Mouse (Mus musculus): Measurements from ENCODE around the gene Iqsec1.

The Iqsec1 gene

GRCm38 (mm10) chr6:90727826-90728225 is 260.7 kb downstream of the Iqsec1 start:
- DNase-seq (ENCODE audit: low spot score in 2 of 2): no peak

DNA sequence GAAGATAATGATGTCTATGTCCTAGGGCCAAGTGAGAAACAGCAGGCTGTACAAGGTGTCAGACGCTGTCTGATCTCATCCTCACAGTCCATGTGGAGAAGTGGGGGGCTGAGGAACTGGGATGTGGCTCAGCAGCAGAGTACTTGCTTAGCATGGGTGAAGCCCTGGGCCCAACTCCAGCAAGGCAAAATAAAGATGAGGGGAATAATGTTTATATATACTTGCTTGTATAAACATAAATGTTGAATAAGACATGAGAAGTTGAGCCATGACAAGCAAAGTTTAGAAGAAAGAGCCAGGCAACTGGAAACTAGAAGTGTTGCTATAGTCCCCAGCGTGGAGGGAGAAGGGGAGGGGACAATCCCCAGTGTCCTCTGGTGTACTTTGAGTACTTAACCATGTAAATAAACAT is 261.8 kb downstream of the Iqsec1 start:
- DNase-seq (ENCODE audit: low spot score in 2 of 2): no peak

DNA sequence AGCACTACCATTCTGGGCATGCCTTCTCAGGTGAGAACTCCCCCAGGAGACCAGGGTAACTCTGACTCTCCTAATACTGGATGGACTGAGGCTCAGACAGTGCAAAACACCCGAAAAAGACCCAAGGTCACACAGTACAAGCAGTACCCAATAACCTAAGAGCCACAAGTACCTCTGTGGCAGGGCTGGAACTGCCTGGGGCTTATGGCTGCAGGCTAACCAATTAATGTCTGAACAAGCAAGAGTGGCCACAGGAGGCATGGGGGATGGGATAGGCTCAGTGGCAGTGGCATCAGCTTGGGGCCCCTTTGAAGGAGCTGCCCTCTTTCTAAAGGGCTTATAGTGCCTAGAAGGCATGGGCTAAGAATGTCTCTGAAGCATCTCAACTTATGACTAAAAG is 263.0 kb downstream of the Iqsec1 start:
- no peak for DNase-seq (ENCODE audit: low spot score in 2 of 2)

DNA sequence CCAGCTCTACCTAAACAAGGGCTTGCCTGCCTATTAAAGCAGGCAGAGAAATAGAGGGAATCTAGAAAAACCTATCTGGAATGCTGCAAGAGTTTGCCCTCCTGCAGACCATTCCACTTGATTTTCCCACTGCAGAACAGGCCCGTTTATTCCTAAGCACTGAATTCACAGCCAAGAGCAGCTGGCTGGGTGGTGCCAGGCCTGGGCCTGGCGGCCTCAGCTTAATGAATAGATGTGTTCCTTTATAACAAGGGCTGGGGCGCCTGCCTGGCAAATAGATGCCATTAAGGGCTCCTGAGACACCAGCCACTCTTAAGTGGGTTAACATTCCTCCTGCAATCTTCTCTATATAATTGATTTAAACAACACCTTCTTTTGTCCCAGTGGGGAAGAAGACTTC is 265.5 kb downstream of the Iqsec1 start:
- DNase-seq (ENCODE audit: low spot score in 2 of 2): no peak

DNA sequence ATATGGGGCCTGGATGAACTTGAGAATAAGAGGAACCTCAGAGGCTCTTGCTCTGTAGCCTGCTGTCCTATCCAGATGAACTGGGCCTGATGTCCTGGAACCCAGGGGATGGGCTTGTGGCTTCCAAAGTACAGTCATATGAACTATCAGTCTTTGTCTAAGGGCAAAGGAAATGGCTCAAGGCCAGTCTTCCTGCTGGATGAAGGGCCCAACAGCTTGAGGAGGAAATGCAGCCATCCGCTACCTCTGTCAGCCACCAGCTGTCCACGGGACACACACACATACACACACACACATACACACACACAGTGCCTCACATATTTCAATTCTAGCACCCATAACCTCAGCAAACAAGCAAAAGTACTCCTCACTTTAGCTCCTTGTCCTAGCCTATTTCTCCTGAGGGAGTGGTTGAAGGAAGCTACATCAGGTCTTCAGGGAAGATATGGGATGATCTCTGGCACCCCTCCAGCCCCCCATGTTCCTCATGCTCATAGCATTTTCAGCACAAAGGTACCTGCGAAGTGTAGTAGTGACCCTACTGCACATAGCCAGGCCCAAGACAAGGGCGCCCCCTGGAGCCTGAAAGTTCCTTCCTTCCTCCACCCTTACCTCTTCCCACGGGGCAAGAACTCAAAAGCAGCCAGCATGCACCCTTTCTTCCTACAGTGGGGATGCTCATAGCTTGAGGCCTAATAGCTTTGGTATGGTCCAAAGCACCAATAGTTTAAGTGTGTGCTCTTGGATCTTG is 267.3 kb downstream of the Iqsec1 start:
- DNase-seq (ENCODE audit: low spot score in 2 of 2): no peak

GRCm38 (mm10) chr6:90720201-90720600 is 268.3 kb downstream of the Iqsec1 start:
- DNase-seq (ENCODE audit: low spot score in 2 of 2): no peak

- no peak for DNase-seq (ENCODE audit: low spot score in 2 of 2)
Measured at GRCm38 (mm10) chr6:90719402-90719801, 269.1 kb downstream of the Iqsec1 start.

- DNase-seq (ENCODE audit: low spot score in 2 of 2): no peak
Measured at GRCm38 (mm10) chr6:90718477-90718876, 270.0 kb downstream of the Iqsec1 start.

GRCm38 (mm10) chr6:90717711-90718110 is 270.8 kb downstream of the Iqsec1 start:
- no peak for DNase-seq (ENCODE audit: low spot score in 2 of 2)

GRCm38 (mm10) chr6:90716853-90717252 is 271.6 kb downstream of the Iqsec1 start:
- DNase-seq (ENCODE audit: low spot score in 2 of 2): no peak

GRCm38 (mm10) chr6:90716066-90716704 is 272.3 kb downstream of the Iqsec1 start:
- DNase-seq (ENCODE audit: low spot score in 2 of 2): no peak

DNA sequence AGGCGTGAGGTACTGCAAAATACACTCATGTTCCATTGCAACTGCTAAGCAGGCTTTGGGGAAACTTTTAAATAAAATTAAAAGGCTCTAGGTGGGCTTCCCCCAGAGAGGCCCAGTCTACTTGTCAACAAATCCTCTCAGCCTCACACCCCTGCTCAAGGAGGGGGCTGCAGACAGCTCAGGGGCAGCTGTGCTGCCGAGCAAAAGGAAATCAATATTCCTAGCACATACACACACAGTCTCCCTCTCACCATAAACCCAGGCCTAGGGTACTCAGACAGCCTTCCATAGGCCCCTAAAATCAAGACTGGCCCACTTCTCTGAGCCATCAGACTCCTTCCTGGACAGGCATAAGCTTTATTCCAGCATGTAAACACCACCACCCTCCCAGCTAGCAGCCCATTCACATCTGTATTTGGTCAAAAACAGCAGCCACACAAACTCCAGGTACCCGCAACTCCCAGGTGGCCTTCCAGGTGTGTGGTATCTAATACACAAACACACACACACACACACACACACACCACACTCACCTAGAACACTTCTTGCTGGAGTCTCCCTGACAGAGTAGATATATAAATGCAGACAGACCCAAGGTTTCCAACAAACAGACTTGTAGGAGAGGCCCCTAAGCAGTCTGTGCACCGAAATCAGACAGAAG is 273.1 kb downstream of the Iqsec1 start:
- no peak for DNase-seq (ENCODE audit: low spot score in 2 of 2)

GRCm38 (mm10) chr6:90713650-90714049 is 274.8 kb downstream of the Iqsec1 start:
- no peak for DNase-seq (ENCODE audit: low spot score in 2 of 2)

DNA sequence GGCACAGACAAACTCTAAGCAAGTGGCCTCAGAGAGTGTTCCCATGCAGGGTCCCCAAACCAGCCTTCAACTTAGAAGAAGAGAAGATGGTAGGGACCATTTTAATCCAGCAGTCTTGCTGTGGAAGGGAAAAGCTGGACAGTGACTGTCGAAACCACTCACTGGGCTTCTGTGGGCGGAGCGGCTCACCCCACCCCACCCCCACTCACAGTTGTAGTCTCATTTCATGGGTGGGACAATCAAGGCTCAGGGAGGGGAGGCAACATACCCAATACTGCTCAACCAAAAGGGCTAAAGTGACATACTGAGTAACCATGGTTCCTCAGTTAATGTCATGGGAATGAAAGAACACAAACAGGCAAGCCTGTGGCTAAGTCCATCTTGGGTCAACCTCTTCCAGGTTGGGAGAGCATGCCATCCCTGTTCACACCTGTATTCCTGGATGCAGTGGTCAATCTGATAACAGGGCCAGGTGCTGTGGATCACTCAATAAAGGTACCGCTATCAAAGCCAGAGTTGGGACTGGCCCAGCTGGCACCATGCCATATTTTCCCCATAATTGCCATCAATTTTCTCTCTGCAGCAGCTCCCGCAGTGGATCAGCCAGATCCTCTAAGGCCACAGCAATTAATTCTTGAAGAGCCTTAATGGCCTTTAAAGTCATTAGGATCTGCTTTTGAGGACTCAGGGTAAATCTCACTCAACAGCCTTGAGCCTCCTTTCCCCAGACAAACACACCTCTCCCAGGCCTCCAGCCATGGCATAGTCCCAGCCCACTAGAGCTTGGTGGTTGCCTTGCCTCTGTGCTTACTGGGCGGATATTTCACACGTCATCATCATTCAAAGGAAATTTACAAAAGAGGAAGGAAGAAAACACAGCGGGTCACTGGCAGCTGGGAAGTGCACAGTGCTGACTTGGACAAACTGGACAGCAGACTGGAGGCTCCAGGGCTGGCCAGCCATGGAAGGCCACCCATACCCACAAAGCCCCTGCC is 275.7 kb downstream of the Iqsec1 start:
- DNase-seq (ENCODE audit: low spot score in 2 of 2): no peak

GRCm38 (mm10) chr6:90712063-90712462 is 276.4 kb downstream of the Iqsec1 start:
- no peak for DNase-seq (ENCODE audit: low spot score in 2 of 2)

DNA sequence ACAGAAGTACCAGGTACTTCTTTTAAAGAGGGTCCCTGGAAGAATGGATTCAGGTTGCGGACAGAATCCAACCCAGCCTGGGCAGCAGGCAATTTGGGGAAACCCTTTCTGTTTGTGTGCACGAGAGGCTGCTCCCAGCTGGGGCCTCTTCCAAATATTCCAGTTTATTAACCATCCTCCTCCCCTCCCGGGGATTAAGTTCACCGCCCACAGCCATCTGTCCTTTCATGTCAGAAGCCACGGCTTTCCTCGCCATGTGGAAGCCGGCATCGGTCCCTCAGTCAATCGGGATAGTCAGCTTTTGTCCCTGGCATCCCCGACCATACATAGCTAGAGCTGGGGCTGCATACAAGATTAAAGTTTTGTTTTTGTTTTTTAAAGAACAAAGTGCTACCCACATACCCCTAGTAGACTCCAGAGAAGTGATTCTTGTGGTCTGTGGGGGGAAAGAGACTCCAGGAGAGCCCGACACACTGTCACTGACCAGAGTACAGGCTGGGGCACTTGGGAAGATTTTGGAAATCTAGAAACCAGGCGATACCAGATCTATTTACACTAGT is 276.9 kb downstream of the Iqsec1 start:
- no peak for DNase-seq (ENCODE audit: low spot score in 2 of 2)

DNA sequence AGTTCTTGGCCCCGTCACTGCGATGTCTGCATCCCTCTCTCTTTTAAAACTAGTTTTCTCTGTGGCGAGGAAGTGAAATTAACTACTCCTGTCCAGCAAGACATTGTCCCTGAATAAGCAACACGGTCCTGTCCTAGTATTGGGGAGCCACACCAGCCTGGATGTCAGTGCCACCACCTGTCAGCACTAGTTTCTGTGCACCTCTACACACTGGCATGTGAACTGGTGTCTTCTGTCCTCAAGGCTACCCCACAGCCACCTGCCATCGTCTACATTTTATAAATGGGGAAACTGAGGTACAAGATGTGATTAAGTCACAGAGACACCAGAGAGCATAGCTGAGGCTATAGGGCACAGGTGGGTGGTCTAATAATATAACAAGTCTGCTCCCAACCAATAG is 277.7 kb downstream of the Iqsec1 start:
- DNase-seq (ENCODE audit: low spot score in 2 of 2): no peak

- no peak for DNase-seq (ENCODE audit: low spot score in 2 of 2)
Measured at GRCm38 (mm10) chr6:90709929-90710777, 278.3 kb downstream of the Iqsec1 start.

GRCm38 (mm10) chr6:90708061-90708618 is 280.3 kb downstream of the Iqsec1 start:
- no peak for DNase-seq (ENCODE audit: low spot score in 2 of 2)

- no peak for DNase-seq (ENCODE audit: low spot score in 2 of 2)
Measured at GRCm38 (mm10) chr6:90707143-90707542, 281.3 kb downstream of the Iqsec1 start.
